Mouse (Mus musculus) testis, adult 2 months (tissue): Measurements from ENCODE around the gene Dnase1l3.

ENCODE experiments used
- CTCF ChIP-seq: fragments of 200-500 bp; IDR thresholded peaks from 2 replicates; pipeline ENCODE4 v1.5.1; 2012; ENCODE audit warnings: low read depth, mild to moderate bottlenecking, inconsistent platforms, low read length, moderate library complexity; ENCODE audit not compliant: control insufficient read depth, insufficient read depth, insufficient replicate concordance
- POLR2A ChIP-seq: fragments of 200-500 bp; IDR thresholded peaks from 2 replicates; pipeline ENCODE4 v1.6.1; 2012; ENCODE audit warnings: low read depth, mild to moderate bottlenecking, inconsistent platforms, low read length, moderate library complexity; ENCODE audit not compliant: control insufficient read depth

GRCm38 (mm10) chr14:8016276-8016675, 21.9 kb upstream of the Dnase1l3 start:
- TF ChIP-seq CTCF (no peak), POLR2A (no peak)
